8 mouse cellular contexts compared by ENCODE assay signal in genomic region chr17:24413557-24414211, GRCm38 (mm10). TPM values are rescaled to one million over a fixed set of nuclear protein-coding genes. Genes with fewer than 3 reads are reported as not detected.
DNase-seq lines count a peak whose midpoint lies in the region; ATAC-seq and TF ChIP-seq lines count a peak whose summit lies in the region.

No protein-coding gene starts in this region.

- peak; percentile 27 to 47 for DNase-seq in spleen, adult 18-20 months
- DNase-seq in spleen, adult 12 weeks (ENCODE audit: low spot score) = no peak
- DNase-seq in intestine, embryonic 14.5 days (ENCODE audit: low spot score) = peak; percentile 66
- DNase-seq in lung, postnatal 4 days = peak; percentile 39 to 49
- peak; percentile 51 for DNase-seq in stomach, postnatal 0 days (ENCODE audit: low spot score)
- no peak for DNase-seq in adrenal gland, postnatal 4 days (ENCODE audit: low spot score in 2 of 2)
- no peak for DNase-seq in urinary bladder, adult 18-20 months (ENCODE audit: low spot score in 2 of 2)

- H3K27me3 ChIP-seq in embryonic facial prominence, embryonic 15.5 days = no peaks in the 10 kb centered on the region
- H3K27me3 ChIP-seq in intestine, embryonic 14.5 days (replicated peaks; ENCODE audit: control insufficient read depth, insufficient read depth, low read length) = no peaks in the 10 kb centered on the region
- no peaks in the 10 kb centered on the region for H3K27me3 ChIP-seq in stomach, postnatal 0 days (ENCODE audit: control insufficient read depth, insufficient read depth, low read length)

- no peak for TF ChIP-seq EP300 in stomach, postnatal 0 days (optimal IDR thresholded peaks at IDR 0.05)

- H3K4me2 ChIP-seq in embryonic facial prominence, embryonic 15.5 days (replicated peaks) = peak overlapping the region; percentile 79
- peak overlapping the region; percentile 72 for H3K4me2 ChIP-seq in intestine, embryonic 14.5 days (ENCODE audit: low read length)
- peak overlapping the region; percentile 76 for H3K4me2 ChIP-seq in stomach, postnatal 0 days (replicated peaks; ENCODE audit: low read depth)

- H3K9ac ChIP-seq in embryonic facial prominence, embryonic 15.5 days = peak overlapping the region; percentile 55
- H3K9ac ChIP-seq in intestine, embryonic 14.5 days (ENCODE audit: low read length) = peak overlapping the region; percentile 72
- peak overlapping the region; percentile 69 for H3K9ac ChIP-seq in stomach, postnatal 0 days (ENCODE audit: low read length)

- peaks cover 42% of the 10 kb centered on the region for H3K36me3 ChIP-seq in embryonic facial prominence, embryonic 15.5 days
- peaks cover 56% of the 10 kb centered on the region for H3K36me3 ChIP-seq in intestine, embryonic 14.5 days (ENCODE audit: control insufficient read depth, insufficient read depth, low read length)
- peaks cover 12% of the 10 kb centered on the region for H3K36me3 ChIP-seq in stomach, postnatal 0 days (ENCODE audit: control insufficient read depth, insufficient read depth, low read length)

- TF ChIP-seq CTCF in stomach, postnatal 0 days (IDR thresholded peaks at IDR 0.05; ENCODE audit: low read depth) = peak; percentile 55

- peak overlapping the region; percentile 78 for H3K4me3 ChIP-seq in embryonic facial prominence, embryonic 15.5 days (replicated peaks)
- peak overlapping the region; percentile 94 for H3K4me3 ChIP-seq in intestine, embryonic 14.5 days (ENCODE audit: low read depth, low read length)
- peak overlapping the region; percentile 95 for H3K4me3 ChIP-seq in stomach, postnatal 0 days (ENCODE audit: low read depth, low read length)

- H3K27ac ChIP-seq in embryonic facial prominence, embryonic 15.5 days (replicated peaks) = peak overlapping the region; percentile 92
- peak overlapping the region; percentile 92 for H3K27ac ChIP-seq in intestine, embryonic 14.5 days (ENCODE audit: low read depth)
- H3K27ac ChIP-seq in stomach, postnatal 0 days (replicated peaks) = peak overlapping the region; percentile 92

- peak; percentile 8; the same call in 1 of the 2 replicates for ATAC-seq in embryonic facial prominence, embryonic 15.5 days (ENCODE audit: insufficient number of reproducible peaks, low FRiP score, low TSS enrichment, low read depth)
- peak; percentile 43 for ATAC-seq in intestine, embryonic 14.5 days (replicated peaks; ENCODE audit: low FRiP score, low TSS enrichment, low read depth)
- peak; percentile 11; the same call in 1 of the 2 replicates for ATAC-seq in stomach, postnatal 0 days (ENCODE audit: low FRiP score, low TSS enrichment)

- 33% methylated on average over 22 of the region's 22 CpGs for WGBS in embryonic facial prominence, embryonic 15.5 days
- 29% methylated on average over 22 of the region's 22 CpGs for WGBS in intestine, embryonic 14.5 days
- WGBS in stomach, postnatal 0 days = 26% methylated on average over 22 of the region's 22 CpGs

- H3K4me1 ChIP-seq in embryonic facial prominence, embryonic 15.5 days = peaks cover 32% of the 10 kb centered on the region
- H3K4me1 ChIP-seq in intestine, embryonic 14.5 days (replicated peaks; ENCODE audit: control insufficient read depth, insufficient read depth, low read length) = peaks cover 16% of the 10 kb centered on the region
- no peaks in the 10 kb centered on the region for H3K4me1 ChIP-seq in stomach, postnatal 0 days (replicated peaks; ENCODE audit: control insufficient read depth, insufficient read depth)

- H3K9me3 ChIP-seq in embryonic facial prominence, embryonic 15.5 days (replicated peaks) = no peaks in the 10 kb centered on the region
- H3K9me3 ChIP-seq in intestine, embryonic 14.5 days (ENCODE audit: control insufficient read depth, low read length) = no peaks in the 10 kb centered on the region
- no peaks in the 10 kb centered on the region for H3K9me3 ChIP-seq in stomach, postnatal 0 days (ENCODE audit: control insufficient read depth, low read length)

RNA-seq across cellular contexts. Expression of gene Rnps1, which starts 0.7 kb away (rescaled TPM):
- polyA plus RNA-seq in embryonic facial prominence, embryonic 15.5 days (2015; fragmentation: Nextera tagmentation; extraction: Ambion mirVana) = 253 and 275 TPM in 2 replicates
- polyA plus RNA-seq in intestine, embryonic 14.5 days (2014; fragmentation: Nextera tagmentation; extraction: Ambion mirVana) = 267 and 292 TPM in 2 replicates
- polyA plus RNA-seq in stomach, postnatal 0 days (2015; fragmentation: Nextera tagmentation; extraction: Ambion mirVana) = 106 and 113 TPM in 2 replicates
- total RNA-seq in adrenal gland, postnatal 4 days (2021) = 100 to 1,000 TPM; 122 to 133 TPM

RNA-seq across cellular contexts. Expression of gene Eci1, which starts 12.8 kb away (rescaled TPM):
- 70.0 and 71.2 TPM in 2 replicates for polyA plus RNA-seq in embryonic facial prominence, embryonic 15.5 days (2015; fragmentation: Nextera tagmentation; extraction: Ambion mirVana)
- 104 and 106 TPM in 2 replicates for polyA plus RNA-seq in intestine, embryonic 14.5 days (2014; fragmentation: Nextera tagmentation; extraction: Ambion mirVana)
- polyA plus RNA-seq in stomach, postnatal 0 days (2015; fragmentation: Nextera tagmentation; extraction: Ambion mirVana) = 250 and 263 TPM in 2 replicates
- total RNA-seq in adrenal gland, postnatal 4 days (2021) = 100 to 1,000 TPM; 165 to 199 TPM

RNA-seq across cellular contexts. Expression of gene Dnase1l2, which starts 29.2 kb away (rescaled TPM):
- 13.0 and 17.2 TPM in 2 replicates for polyA plus RNA-seq in embryonic facial prominence, embryonic 15.5 days (2015; fragmentation: Nextera tagmentation; extraction: Ambion mirVana)
- polyA plus RNA-seq in intestine, embryonic 14.5 days (2014; fragmentation: Nextera tagmentation; extraction: Ambion mirVana) = 2.4 TPM in 2 replicates
- 88.0 and 98.5 TPM in 2 replicates for polyA plus RNA-seq in stomach, postnatal 0 days (2015; fragmentation: Nextera tagmentation; extraction: Ambion mirVana)
- total RNA-seq in adrenal gland, postnatal 4 days (2021) = 1 to 10 TPM; 3.1 to 3.4 TPM

RNA-seq across cellular contexts. Expression of gene E4f1, which starts 56.4 kb away (rescaled TPM):
- polyA plus RNA-seq in embryonic facial prominence, embryonic 15.5 days (2015; fragmentation: Nextera tagmentation; extraction: Ambion mirVana) = 37.0 and 39.8 TPM in 2 replicates
- polyA plus RNA-seq in intestine, embryonic 14.5 days (2014; fragmentation: Nextera tagmentation; extraction: Ambion mirVana) = 23.2 and 23.8 TPM in 2 replicates
- polyA plus RNA-seq in stomach, postnatal 0 days (2015; fragmentation: Nextera tagmentation; extraction: Ambion mirVana) = 12.0 and 12.5 TPM in 2 replicates
- 10 to 100 TPM; 31.8 to 35.1 TPM for total RNA-seq in adrenal gland, postnatal 4 days (2021)

RNA-seq across cellular contexts. Expression of gene Pgp, which starts 56.5 kb away (rescaled TPM):
- 48.9 and 50.6 TPM in 2 replicates for polyA plus RNA-seq in embryonic facial prominence, embryonic 15.5 days (2015; fragmentation: Nextera tagmentation; extraction: Ambion mirVana)
- 73.1 and 81.0 TPM in 2 replicates for polyA plus RNA-seq in intestine, embryonic 14.5 days (2014; fragmentation: Nextera tagmentation; extraction: Ambion mirVana)
- 45.4 and 48.9 TPM in 2 replicates for polyA plus RNA-seq in stomach, postnatal 0 days (2015; fragmentation: Nextera tagmentation; extraction: Ambion mirVana)
- total RNA-seq in adrenal gland, postnatal 4 days (2021) = 10 to 100 TPM; 44.6 to 46.4 TPM

Comparison
In these comparisons a context has a peak if more than half of its experiments do, and no peak if none do; other contexts are left out.
1. DNase-seq: peak in spleen, adult 18-20 months (2 of 2), intestine, embryonic 14.5 days (single experiment), lung, postnatal 4 days (2 of 2) and stomach, postnatal 0 days (single experiment); none in spleen, adult 12 weeks (single experiment), adrenal gland, postnatal 4 days (0 of 2) and urinary bladder, adult 18-20 months (0 of 2).
2. Peak in every context shown above with its lines, with median percentiles within 50 percentile points of each other: ATAC-seq, H3K27ac ChIP-seq, H3K4me2 ChIP-seq, H3K4me3 ChIP-seq and H3K9ac ChIP-seq.